11 mouse cellular contexts compared by ENCODE assay signal in the genomic region with DNA sequence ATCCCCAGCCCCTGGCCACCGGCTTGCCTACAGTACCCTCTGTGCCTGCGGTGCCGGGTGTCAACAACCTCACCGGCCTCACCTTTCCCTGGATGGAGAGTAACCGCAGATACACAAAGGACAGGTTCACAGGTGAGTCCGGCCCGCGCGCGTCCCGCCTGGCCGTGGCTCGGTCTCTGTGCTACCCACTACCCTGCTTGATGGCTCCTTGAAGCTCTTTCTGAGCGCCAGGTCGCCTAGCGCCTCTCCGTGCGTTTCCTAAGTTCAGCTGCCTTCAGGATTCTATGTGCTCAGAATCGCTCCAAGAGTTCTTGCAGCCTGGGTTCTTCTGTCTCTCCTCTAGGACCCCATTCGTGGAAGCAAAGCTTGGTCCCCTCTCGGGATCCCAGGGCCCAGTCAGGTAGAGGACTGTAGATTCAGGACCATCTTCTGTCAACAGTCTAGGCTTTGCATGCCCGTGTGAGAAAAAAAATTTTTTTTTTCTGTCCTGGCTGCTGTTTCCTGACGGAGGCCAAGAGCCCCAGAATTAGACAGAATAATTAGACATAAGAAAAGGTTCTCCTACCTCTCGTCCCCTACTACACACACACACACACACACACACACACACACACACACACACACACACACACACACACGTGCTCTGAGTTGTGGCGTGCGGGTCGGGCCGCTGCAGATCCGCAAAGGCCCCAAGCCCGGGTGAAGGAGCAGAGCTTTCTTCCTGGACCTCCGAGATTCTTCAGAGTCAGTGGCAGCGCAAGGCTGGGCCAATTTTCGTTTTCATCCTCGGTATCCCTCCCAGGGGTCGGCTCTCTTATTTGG. TPM values are rescaled to one million over a fixed set of nuclear protein-coding genes. Genes with fewer than 3 reads are reported as not detected.
DNase-seq lines count a peak whose midpoint lies in the region; ATAC-seq and TF ChIP-seq lines count a peak whose summit lies in the region.
"Had no signal": no experiment of that assay in that cellular context is flagged by ENCODE, and none has a peak within 500 bp of the region (broad histone marks: within the 10 kb centered on the region; RNA-seq: fewer than 3 reads in every experiment).

No protein-coding gene starts in this region.

- no peaks in the 10 kb centered on the region for H3K36me3 ChIP-seq in lung, embryonic 14.5 days (ENCODE audit: insufficient read depth)
- H3K36me3 ChIP-seq in hindbrain, embryonic 16.5 days (ENCODE audit: control insufficient read depth, insufficient read depth, low read length), result no peaks in the 10 kb centered on the region
- H3K36me3 ChIP-seq in neural tube, embryonic 14.5 days (ENCODE audit: control insufficient read depth, insufficient read depth, low read length), result no peaks in the 10 kb centered on the region

- ATAC-seq in lung, embryonic 14.5 days (ENCODE audit: insufficient read depth), result no peak
- ATAC-seq in hindbrain, embryonic 16.5 days, result no peak
- no peak for ATAC-seq in neural tube, embryonic 14.5 days (ENCODE audit: low read depth)

- H3K9me3 ChIP-seq in lung, embryonic 14.5 days (ENCODE audit: low read depth, low read length), result peaks cover 3% of the 10 kb centered on the region; the same call in 1 of the 2 replicates
- H3K9me3 ChIP-seq in hindbrain, embryonic 16.5 days (ENCODE audit: control insufficient read depth, low read length), result peaks cover 7% of the 10 kb centered on the region; the same call in 1 of the 2 replicates
- H3K9me3 ChIP-seq in neural tube, embryonic 14.5 days (ENCODE audit: control insufficient read depth, low read length), result no peaks in the 10 kb centered on the region

- WGBS in lung, embryonic 14.5 days, result 2% methylated on average over 36 of the region's 36 CpGs
- WGBS in hindbrain, embryonic 16.5 days, result 1% methylated on average over 36 of the region's 36 CpGs
- WGBS in neural tube, embryonic 14.5 days, result 1% methylated on average over 36 of the region's 36 CpGs

- H3K4me3 ChIP-seq in lung, embryonic 14.5 days (ENCODE audit: low read depth, low read length), result peak overlapping the region; percentile 22; the same call in 1 of the 2 replicates
- H3K4me3 ChIP-seq in hindbrain, embryonic 16.5 days (ENCODE audit: low read length), result peak overlapping the region; percentile 27; the same call in 1 of the 2 replicates
- no peak overlapping the region for H3K4me3 ChIP-seq in neural tube, embryonic 14.5 days (ENCODE audit: low read depth, low read length)

- H3K27me3 ChIP-seq in lung, embryonic 14.5 days (ENCODE audit: insufficient read depth, low read length), result peaks cover 98% of the 10 kb centered on the region
- peaks cover 78% of the 10 kb centered on the region for H3K27me3 ChIP-seq in hindbrain, embryonic 16.5 days (replicated peaks; ENCODE audit: control insufficient read depth, insufficient read depth, low read length)
- peaks cover 78% of the 10 kb centered on the region for H3K27me3 ChIP-seq in neural tube, embryonic 14.5 days (ENCODE audit: control insufficient read depth, insufficient read depth, low read length)

- TF ChIP-seq CTCF in lung, embryonic 14.5 days (IDR thresholded peaks at IDR 0.05; ENCODE audit: low read depth), result no peak

- peak; percentile 22 to 33 for DNase-seq in cerebellum, postnatal 10 days
- no peak for DNase-seq in cerebellum, adult 11 months
- DNase-seq in lung, embryonic 14.5 days, result no peak
- DNase-seq in lung, postnatal 10 days, result no peak
- no peak for DNase-seq in urinary bladder, postnatal 4 days (ENCODE audit: low spot score in 2 of 2)
- DNase-seq in spleen, postnatal 14 days (ENCODE audit: low spot score in 2 of 2), result no peak
- DNase-seq: kidney, postnatal 4 days; lung, postnatal 4 days had no signal

- H3K27ac ChIP-seq in lung, embryonic 14.5 days (ENCODE audit: low read depth), result no peak overlapping the region
- no peak overlapping the region for H3K27ac ChIP-seq in hindbrain, embryonic 16.5 days (ENCODE audit: low read depth, low read length)
- H3K27ac ChIP-seq in neural tube, embryonic 14.5 days (ENCODE audit: low read depth, low read length), result no peak overlapping the region

- H3K9ac ChIP-seq in lung, embryonic 14.5 days, result no peak overlapping the region
- H3K9ac ChIP-seq in hindbrain, embryonic 16.5 days (ENCODE audit: low read depth, low read length), result no peak overlapping the region
- no peak overlapping the region for H3K9ac ChIP-seq in neural tube, embryonic 14.5 days (replicated peaks; ENCODE audit: low read depth, low read length)

- H3K4me1 ChIP-seq in lung, embryonic 14.5 days (ENCODE audit: insufficient read depth), result no peaks in the 10 kb centered on the region
- H3K4me1 ChIP-seq in hindbrain, embryonic 16.5 days (ENCODE audit: control insufficient read depth, insufficient read depth, low read depth, low read length), result peaks cover 7% of the 10 kb centered on the region
- peaks cover 6% of the 10 kb centered on the region; the same call in 1 of the 2 replicates for H3K4me1 ChIP-seq in neural tube, embryonic 14.5 days (ENCODE audit: control insufficient read depth, insufficient read depth, low read length)

- no peak overlapping the region for H3K4me2 ChIP-seq in lung, embryonic 14.5 days
- H3K4me2 ChIP-seq in hindbrain, embryonic 16.5 days (ENCODE audit: low read length), result peak overlapping the region; percentile 41; the same call in 1 of the 2 replicates
- H3K4me2 ChIP-seq in neural tube, embryonic 14.5 days (ENCODE audit: low read depth, low read length), result peak overlapping the region; percentile 38

RNA-seq across cellular contexts. Expression of gene Tlx1, which starts 1.1 kb away (rescaled TPM):
- not detected in 2 replicates for polyA plus RNA-seq in lung, embryonic 14.5 days (2014; fragmentation: Nextera tagmentation; extraction: Ambion mirVana)
- 1.2 and 1.3 TPM in 2 replicates for polyA plus RNA-seq in hindbrain, embryonic 16.5 days (2015; fragmentation: Nextera tagmentation; extraction: Ambion mirVana)
- polyA plus RNA-seq in neural tube, embryonic 14.5 days (2014; fragmentation: Nextera tagmentation; extraction: Ambion mirVana), result 0.35 TPM in 1 of 2 replicates, not detected in the other
- polyA plus RNA-seq: urinary bladder, adult 2 months had no signal

Comparison
In these comparisons a context has a peak if more than half of its experiments do, and no peak if none do; other contexts are left out.
1. DNase-seq: peak in cerebellum, postnatal 10 days (2 of 2); none in cerebellum, adult 11 months (single experiment), lung, embryonic 14.5 days (single experiment), lung, postnatal 10 days (single experiment), urinary bladder, postnatal 4 days (0 of 2) and spleen, postnatal 14 days (0 of 2).